Mouse (Mus musculus) midbrain, embryonic 14.5 days (tissue): Measurements from ENCODE around the gene Ppp2r5a. TPM values are rescaled to one million over a fixed set of nuclear protein-coding genes. Genes with fewer than 3 reads are reported as not detected.

ENCODE experiments used
- ATAC-seq: fragments of 200-750 bp; cut with Nextera tagmentation; 2 replicates; pipeline ENCODE4 v1.8.0; 2017; ENCODE audit warnings: moderate number of reproducible peaks, moderate library complexity; ENCODE audit not compliant: low FRiP score, low TSS enrichment
- DNase-seq: peaks from one replicate; pipeline ENCODE4 v3.0.0-alpha.2; 2015
- H3K27ac ChIP-seq: fragments of 300-500 bp; sonication (generic); replicated peaks from 2 replicates; pipeline ENCODE4 v1.5.1; 2014; ENCODE audit warnings: mild to moderate bottlenecking, low read depth, low read length, moderate library complexity
- H3K27me3 ChIP-seq: fragments of 300-500 bp; sonication (generic); 2 replicates; pipeline ENCODE4 v1.6.1; 2014; ENCODE audit warnings: low read length, control low read depth, mixed read lengths; ENCODE audit not compliant: control insufficient read depth, insufficient read depth
- H3K36me3 ChIP-seq: fragments of 300-500 bp; sonication (generic); 2 replicates; pipeline ENCODE4 v1.6.1; 2014; ENCODE audit warnings: low read length, control low read depth; ENCODE audit not compliant: control insufficient read depth, insufficient read depth
- H3K4me1 ChIP-seq: fragments of 300-500 bp; sonication (generic); 2 replicates; pipeline ENCODE4 v1.6.1; 2014; ENCODE audit warnings: mild to moderate bottlenecking, antibody characterized with exemption, low read length, control low read depth; ENCODE audit not compliant: control insufficient read depth, insufficient read depth
- H3K4me2 ChIP-seq: fragments of 300-500 bp; sonication (generic); 2 replicates; pipeline ENCODE4 v1.6.1; 2014; ENCODE audit warnings: mild to moderate bottlenecking, low read length, moderate library complexity
- H3K4me3 ChIP-seq: fragments of 300-500 bp; sonication (generic); replicated peaks from 2 replicates; pipeline ENCODE4 v1.5.1; 2014; ENCODE audit warnings: low read depth, low read length
- H3K9ac ChIP-seq: fragments of 300-500 bp; sonication (generic); replicated peaks from 2 replicates; pipeline ENCODE4 v1.6.1; 2014; ENCODE audit warnings: mild to moderate bottlenecking, low read length, moderate library complexity
- H3K9me3 ChIP-seq: fragments of 300-500 bp; sonication (generic); 2 replicates; pipeline ENCODE4 v1.6.1; 2016; ENCODE audit warnings: low read length, control low read depth, mixed read lengths; ENCODE audit not compliant: control insufficient read depth
- WGBS: fragments of 180-500 bp; shearing (Covaris S2); extraction: QIAGEN DNeasy Blood & Tissue Kit; methylation state at CpG from one replicate; pipeline ENCODE4 v1.1.7; 2014; 5-methylcytosine and 5-hydroxymethylcytosine counted together
- polyA plus RNA-seq: library from polyadenylated mRNA; unstranded; fragments of >200 nt; fragmentation: Nextera tagmentation; extraction: Ambion mirVana; gene quantifications from 2 replicates; pipeline ENCODE4 v1.2.1, GENCODE M21; 2014

Ppp2r5a gene
- polyA plus RNA-seq, 1 experiment from 2014 or later = 8.5 TPM

- Histone ChIP-seq H3K36me3 (no peaks in the 10 kb centered on the region), H3K9me3 (no peaks in the 10 kb centered on the region), H3K4me2 (no peak overlapping the region), H3K27me3 (no peaks in the 10 kb centered on the region), H3K4me3 (no peak overlapping the region), H3K4me1 (no peaks in the 10 kb centered on the region), H3K27ac (no peak overlapping the region), H3K9ac (no peak overlapping the region)
- ATAC-seq (no peak), DNase-seq (no peak)
- 61% methylated on average over 6 of the region's 6 CpGs for WGBS
These were observed 10.8 kb upstream of the Ppp2r5a start for GRCm38 (mm10) chr1:191413691-191414415.

GRCm38 (mm10) chr1:191410294-191411036 is 7.4 kb upstream of the Ppp2r5a start:
- H3K9ac ChIP-seq = no peak overlapping the region
- no peak overlapping the region for H3K27ac ChIP-seq
- 55% methylated on average over 10 of the region's 10 CpGs for WGBS
- H3K4me3 ChIP-seq = no peak overlapping the region
- H3K36me3 ChIP-seq = no peaks in the 10 kb centered on the region
- no peaks in the 10 kb centered on the region for H3K27me3 ChIP-seq
- H3K9me3 ChIP-seq = no peaks in the 10 kb centered on the region
- no peak for ATAC-seq
- no peak for DNase-seq
- no peaks in the 10 kb centered on the region for H3K4me1 ChIP-seq
- no peak overlapping the region for H3K4me2 ChIP-seq

GRCm38 (mm10) chr1:191407246-191407645 is 4.2 kb upstream of the Ppp2r5a start:
- H3K27me3 ChIP-seq = no peaks in the 10 kb centered on the region
- no peak overlapping the region for H3K27ac ChIP-seq
- ATAC-seq (no peak), DNase-seq (no peak)
- H3K4me1 ChIP-seq = no peaks in the 10 kb centered on the region
- no peaks in the 10 kb centered on the region for H3K36me3 ChIP-seq
- H3K9me3 ChIP-seq = no peaks in the 10 kb centered on the region
- H3K4me3 ChIP-seq = no peak overlapping the region
- 74% methylated on average over 12 of the region's 12 CpGs for WGBS
- no peak overlapping the region for H3K9ac ChIP-seq
- no peak overlapping the region for H3K4me2 ChIP-seq

- Histone ChIP-seq H3K36me3 (no peaks in the 10 kb centered on the region), H3K4me2 (no peak overlapping the region), H3K9me3 (no peaks in the 10 kb centered on the region), H3K27me3 (no peaks in the 10 kb centered on the region), H3K4me3 (no peak overlapping the region), H3K9ac (no peak overlapping the region), H3K27ac (no peak overlapping the region), H3K4me1 (no peaks in the 10 kb centered on the region)
- WGBS = 92% methylated on average over 8 of the region's 8 CpGs
- no peak for DNase-seq
- no peak for ATAC-seq
These were observed 3.4 kb upstream of the Ppp2r5a start for GRCm38 (mm10) chr1:191406516-191406915.

GRCm38 (mm10) chr1:191404721-191405329 is 1.8 kb upstream of the Ppp2r5a start:
- DNase-seq (no peak), ATAC-seq (no peak)
- Histone ChIP-seq H3K4me2 (no peak overlapping the region), H3K4me3 (no peak overlapping the region), H3K9ac (no peak overlapping the region), H3K36me3 (no peaks in the 10 kb centered on the region), H3K27me3 (no peaks in the 10 kb centered on the region), H3K4me1 (no peaks in the 10 kb centered on the region), H3K27ac (no peak overlapping the region), H3K9me3 (no peaks in the 10 kb centered on the region)
- 83% methylated on average over 10 of the region's 10 CpGs for WGBS

GRCm38 (mm10) chr1:191404301-191404700 is 1.2 kb upstream of the Ppp2r5a start:
- ATAC-seq (no peak), DNase-seq (no peak)
- Histone ChIP-seq H3K4me3 (no peak overlapping the region), H3K4me2 (no peak overlapping the region), H3K36me3 (no peaks in the 10 kb centered on the region), H3K9ac (no peak overlapping the region), H3K27me3 (no peaks in the 10 kb centered on the region), H3K4me1 (no peaks in the 10 kb centered on the region), H3K27ac (no peak overlapping the region), H3K9me3 (no peaks in the 10 kb centered on the region)
- 38% methylated on average over 1 of the region's 1 CpGs for WGBS

- ATAC-seq (no peak), DNase-seq (no peak)
- 0 out of 2 replicates have a peak, but pooled peaks cover 2% of the 10 kb centered on the region for H3K4me1 ChIP-seq
- no peaks in the 10 kb centered on the region for H3K36me3 ChIP-seq
- no peak overlapping the region for H3K4me2 ChIP-seq
- H3K27ac ChIP-seq = no peak overlapping the region
- H3K9ac ChIP-seq = no peak overlapping the region
- no peaks in the 10 kb centered on the region for H3K9me3 ChIP-seq
- WGBS = 50% methylated on average over 7 of the region's 7 CpGs
- H3K27me3 ChIP-seq = no peaks in the 10 kb centered on the region
- no peak overlapping the region for H3K4me3 ChIP-seq
These were observed 566 bp downstream of the Ppp2r5a start for GRCm38 (mm10) chr1:191402506-191402905.

GRCm38 (mm10) chr1:191396897-191397849 is 5.9 kb downstream of the Ppp2r5a start:
- DNase-seq = peak; percentile 100
- 0 out of 2 replicates have a peak, but pooled peaks cover 2% of the 10 kb centered on the region for H3K4me1 ChIP-seq
- no peaks in the 10 kb centered on the region for H3K9me3 ChIP-seq

More at GRCm38 (mm10) chr1:191396897-191397849, 5.9 kb downstream of the Ppp2r5a start:
- WGBS = under 1% methylated on average over 82 of the region's 82 CpGs
- peak overlapping the region; percentile 96 for H3K27ac ChIP-seq
- H3K4me2 ChIP-seq = peak overlapping the region; percentile 64
- H3K36me3 ChIP-seq = no peaks in the 10 kb centered on the region
- H3K27me3 ChIP-seq = 0 out of 2 replicates have a peak, but pooled peaks cover 7% of the 10 kb centered on the region
- peak; percentile 99 for ATAC-seq
- peak overlapping the region; percentile 57 for H3K9ac ChIP-seq
- peak overlapping the region; percentile 66 for H3K4me3 ChIP-seq
